Mouse (Mus musculus) lung, embryonic 14.5 days (tissue): ENCODE data around the gene Galnt12. TPM values are rescaled to one million over a fixed set of nuclear protein-coding genes. Genes with fewer than 3 reads are reported as not detected.

Experiments
- ATAC-seq: fragments of 200-750 bp; cut with Nextera tagmentation; 2 replicates; pipeline ENCODE4 v1.8.0; 2017; ENCODE audit warnings: mild to moderate bottlenecking, moderate TSS enrichment, moderate library complexity; ENCODE audit not compliant: insufficient read depth
- DNase-seq: peaks from one replicate; pipeline ENCODE4 v3.0.0-alpha.2; 2015
- H3K27ac ChIP-seq: fragments of 300-500 bp; sonication (generic); 2 replicates; pipeline ENCODE4 v1.5.1; 2014; ENCODE audit warnings: low read depth, mild to moderate bottlenecking, moderate library complexity
- H3K27me3 ChIP-seq: fragments of 300-500 bp; sonication (generic); 2 replicates; pipeline ENCODE4 v1.6.1; 2014; ENCODE audit warnings: low read length, control low read depth; ENCODE audit not compliant: insufficient read depth
- H3K36me3 ChIP-seq: fragments of 300-500 bp; sonication (generic); 2 replicates; pipeline ENCODE4 v1.6.1; 2014; ENCODE audit warnings: control low read depth; ENCODE audit not compliant: insufficient read depth
- H3K4me1 ChIP-seq: fragments of 300-500 bp; sonication (generic); 2 replicates; pipeline ENCODE4 v1.6.1; 2014; ENCODE audit warnings: antibody characterized with exemption, control low read depth; ENCODE audit not compliant: insufficient read depth
- H3K4me2 ChIP-seq: fragments of 300-500 bp; sonication (generic); 2 replicates; pipeline ENCODE4 v1.6.1; 2014; ENCODE audit warnings: mild to moderate bottlenecking
- H3K4me3 ChIP-seq: fragments of 300-500 bp; sonication (generic); 2 replicates; pipeline ENCODE4 v1.5.1; 2014; ENCODE audit warnings: low read depth, low read length
- H3K9ac ChIP-seq: fragments of 300-500 bp; sonication (generic); 2 replicates; pipeline ENCODE4 v1.6.1; 2014
- H3K9me3 ChIP-seq: fragments of 300-500 bp; sonication (generic); 2 replicates; pipeline ENCODE4 v1.6.1; 2016; ENCODE audit warnings: low read depth, low read length, control low read depth
- CTCF ChIP-seq: IDR thresholded peaks from 2 replicates; pipeline ENCODE4 v1.5.1; 2016; ENCODE audit warnings: antibody characterized with exemption, low read depth
- WGBS: fragments of 180-500 bp; shearing (Covaris S2); extraction: QIAGEN DNeasy Blood & Tissue Kit; methylation state at CpG from one replicate; pipeline ENCODE4 v1.1.7; 2014; 5-methylcytosine and 5-hydroxymethylcytosine counted together
- polyA plus RNA-seq: library from polyadenylated mRNA; unstranded; fragments of >200 nt; fragmentation: Nextera tagmentation; extraction: Ambion mirVana; gene quantifications from 2 replicates; pipeline ENCODE4 v1.2.1, GENCODE M21; 2014

Gene Galnt12
- polyA plus RNA-seq, 1 experiment from 2014 or later = 5.1 TPM

DNA sequence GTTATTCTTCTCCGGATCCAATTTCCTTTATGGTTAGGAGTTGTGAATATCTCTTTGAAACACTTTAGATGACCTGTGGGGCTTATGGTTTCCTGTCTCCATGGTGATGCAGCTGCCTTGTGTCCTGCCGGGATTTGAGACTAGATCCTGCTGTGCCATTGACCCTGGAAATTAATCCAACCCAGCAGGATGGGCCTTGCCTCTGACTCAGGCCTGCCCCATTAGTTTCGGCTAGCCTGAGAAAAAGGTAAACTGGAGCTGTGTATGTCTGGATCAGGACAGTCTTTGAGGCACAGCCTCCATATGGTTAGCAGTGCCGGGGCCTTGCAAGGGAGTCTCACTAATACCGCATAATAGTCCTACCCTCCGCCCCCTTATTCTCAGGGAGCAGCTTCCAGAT, 1.9 kb downstream of the Galnt12 start:
- no peak overlapping the region for H3K4me2 ChIP-seq
- H3K4me1 ChIP-seq = no peaks in the 10 kb centered on the region
- H3K9me3 ChIP-seq = no peaks in the 10 kb centered on the region
- no peak overlapping the region for H3K27ac ChIP-seq
- H3K36me3 ChIP-seq = no peaks in the 10 kb centered on the region
- no peak overlapping the region for H3K9ac ChIP-seq
- DNase-seq (no peak), ATAC-seq (no peak)
- peaks cover 39% of the 10 kb centered on the region for H3K27me3 ChIP-seq
- no peak overlapping the region for H3K4me3 ChIP-seq
- no peak for TF ChIP-seq CTCF
- WGBS = 53% methylated on average over 6 of the region's 6 CpGs

DNA sequence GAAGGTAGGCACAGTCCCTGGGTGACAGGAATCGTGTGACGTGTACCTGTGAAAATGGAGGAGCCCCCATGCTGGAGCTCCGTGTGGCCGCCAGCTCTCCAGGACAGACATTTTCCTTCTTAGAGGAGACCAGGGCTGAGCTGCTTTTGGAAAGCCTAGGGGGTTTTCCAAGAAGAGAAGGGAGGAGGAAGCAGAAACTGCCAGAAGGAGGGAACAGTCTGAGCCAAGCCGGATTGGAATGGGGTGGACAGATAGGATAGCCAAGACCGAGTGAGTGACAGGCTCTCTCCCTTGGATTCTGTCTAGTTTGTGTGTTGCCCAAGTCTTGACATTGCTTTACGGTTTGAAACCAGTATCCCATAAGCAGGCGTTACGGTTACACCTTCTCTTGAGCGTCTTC, 11.9 kb downstream of the Galnt12 start:
- Histone ChIP-seq H3K9me3 (no peaks in the 10 kb centered on the region), H3K4me2 (no peak overlapping the region), H3K27me3 (no peaks in the 10 kb centered on the region), H3K4me1 (no peaks in the 10 kb centered on the region), H3K27ac (no peak overlapping the region), H3K9ac (no peak overlapping the region), H3K4me3 (no peak overlapping the region), H3K36me3 (no peaks in the 10 kb centered on the region)
- DNase-seq (no peak), ATAC-seq (no peak)
- no peak for TF ChIP-seq CTCF
- WGBS = 87% methylated on average over 10 of the region's 10 CpGs

DNA sequence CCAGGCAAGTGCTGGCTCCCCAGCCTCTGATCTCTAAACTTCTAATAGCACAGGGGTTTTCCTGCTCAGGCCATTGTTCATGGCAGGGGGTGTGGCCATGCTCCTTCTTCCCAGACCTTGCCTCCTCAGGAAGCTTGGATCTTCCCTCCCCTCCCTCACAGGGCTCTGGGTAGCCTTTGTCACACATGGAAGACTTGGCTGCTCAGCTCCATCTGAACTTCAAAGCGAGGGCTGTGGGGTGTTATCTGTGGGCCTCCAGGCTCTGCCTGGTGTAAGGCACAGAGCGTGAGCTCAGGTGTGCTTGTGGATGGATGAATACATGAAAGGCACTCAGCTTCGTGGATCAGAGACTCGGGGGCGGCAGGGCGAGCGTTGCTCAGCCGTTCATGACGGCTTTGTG, 20.2 kb downstream of the Galnt12 start:
- H3K9me3 ChIP-seq = no peaks in the 10 kb centered on the region
- ATAC-seq (no peak), DNase-seq (peak; percentile 12)
- TF ChIP-seq CTCF = no peak
- no peaks in the 10 kb centered on the region for H3K27me3 ChIP-seq
- no peaks in the 10 kb centered on the region for H3K4me1 ChIP-seq
- no peaks in the 10 kb centered on the region for H3K36me3 ChIP-seq
- H3K9ac ChIP-seq = no peak overlapping the region
- WGBS = 51% methylated on average over 9 of the region's 9 CpGs
- no peak overlapping the region for H3K27ac ChIP-seq
- no peak overlapping the region for H3K4me2 ChIP-seq
- no peak overlapping the region for H3K4me3 ChIP-seq

DNA sequence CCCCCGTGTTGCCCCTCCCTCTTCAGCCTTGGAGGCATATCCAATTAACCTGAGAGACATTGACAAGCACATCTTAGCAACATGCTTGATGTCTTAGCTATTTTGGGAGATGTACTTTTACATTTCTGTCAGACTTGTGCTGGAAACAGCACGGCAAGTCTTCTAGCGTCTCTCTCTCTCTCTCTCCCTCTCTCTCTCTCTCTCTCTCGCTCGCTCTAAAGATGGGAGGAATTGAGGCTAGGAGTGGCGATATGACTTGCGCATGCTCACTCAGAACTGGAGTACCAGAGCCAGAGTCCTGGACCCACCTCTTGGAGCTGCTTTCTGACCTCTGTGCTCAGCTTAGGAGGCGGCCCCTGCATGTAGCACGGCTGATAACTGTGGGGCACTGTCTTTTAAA, 20.9 kb downstream of the Galnt12 start:
- H3K9ac ChIP-seq = no peak overlapping the region
- no peaks in the 10 kb centered on the region for H3K36me3 ChIP-seq
- H3K9me3 ChIP-seq = no peaks in the 10 kb centered on the region
- H3K27ac ChIP-seq = no peak overlapping the region
- H3K27me3 ChIP-seq = no peaks in the 10 kb centered on the region
- no peak for TF ChIP-seq CTCF
- WGBS = 60% methylated on average over 9 of the region's 9 CpGs
- ATAC-seq (no peak), DNase-seq (no peak)
- no peak overlapping the region for H3K4me2 ChIP-seq
- H3K4me1 ChIP-seq = no peaks in the 10 kb centered on the region
- H3K4me3 ChIP-seq = no peak overlapping the region

DNA sequence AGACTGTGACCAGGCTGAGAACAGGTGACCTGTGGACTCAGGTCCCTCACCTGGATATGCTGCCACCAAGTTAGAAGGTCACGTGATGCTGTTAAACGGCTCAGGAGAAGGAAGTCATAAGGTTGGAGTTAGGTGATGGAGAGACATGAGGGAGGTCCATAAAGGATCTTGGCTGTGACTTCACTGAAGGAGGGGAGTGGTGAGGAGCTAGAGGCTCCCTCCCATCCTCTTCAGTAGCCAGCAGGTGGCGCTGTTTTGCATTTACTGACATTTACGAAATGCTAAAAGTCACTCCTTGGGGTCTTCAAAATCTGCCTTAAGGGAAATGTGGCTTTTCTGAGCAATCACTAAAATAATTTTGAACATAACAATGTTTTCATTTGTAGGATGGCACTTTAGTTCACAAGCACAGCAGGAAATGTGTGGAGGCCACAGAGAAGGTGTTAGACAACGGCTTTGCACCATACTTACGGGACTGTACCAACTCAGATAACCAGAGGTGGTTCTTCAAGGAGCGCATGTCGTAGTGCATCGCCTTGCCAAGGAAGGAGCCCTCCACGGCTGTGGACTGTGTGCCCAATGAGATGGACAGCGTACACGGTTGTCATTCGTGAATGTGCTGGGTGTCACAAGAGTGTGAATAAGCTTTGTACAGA, 30.5 kb downstream of the Galnt12 start:
- Histone ChIP-seq H3K36me3 (no peaks in the 10 kb centered on the region), H3K9ac (no peak overlapping the region), H3K9me3 (no peaks in the 10 kb centered on the region), H3K4me2 (no peak overlapping the region), H3K4me3 (no peak overlapping the region), H3K27ac (no peak overlapping the region), H3K4me1 (no peaks in the 10 kb centered on the region), H3K27me3 (no peaks in the 10 kb centered on the region)
- 58% methylated on average over 13 of the region's 13 CpGs for WGBS
- TF ChIP-seq CTCF = peak; percentile 87
- peak; percentile 88 for DNase-seq
- no peak; the same call in 1 of the 2 replicates for ATAC-seq

DNA sequence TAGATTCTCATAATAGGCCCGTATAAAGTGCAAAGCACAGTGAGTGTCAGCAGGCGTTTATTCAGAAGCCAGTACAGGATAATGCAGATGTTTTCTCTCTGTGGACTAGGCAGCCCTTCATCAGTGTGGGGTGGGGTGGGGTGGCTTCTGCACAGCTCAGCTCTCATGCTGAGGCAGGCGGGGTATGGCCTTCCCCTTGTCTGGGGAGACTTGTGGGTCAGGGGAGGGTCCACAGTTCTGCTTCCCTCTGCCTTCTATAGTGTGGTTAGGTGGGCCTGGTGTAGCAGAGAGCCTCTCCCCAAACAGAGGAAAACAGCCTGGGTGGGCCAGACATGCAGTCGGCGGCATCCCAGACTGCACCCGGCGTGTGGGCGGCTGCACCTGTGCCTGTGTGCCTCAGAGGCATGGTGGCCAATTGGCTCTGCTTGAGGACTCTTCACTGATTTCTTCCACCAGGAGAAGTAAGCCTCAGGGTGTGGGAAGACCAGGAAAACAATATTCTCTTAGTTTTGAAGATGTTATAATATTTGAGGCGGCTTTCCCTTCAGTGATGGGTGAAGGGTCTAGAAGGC, 32.5 kb downstream of the Galnt12 start:
- DNase-seq (no peak), ATAC-seq (no peak)
- WGBS = 77% methylated on average over 9 of the region's 9 CpGs
- Histone ChIP-seq H3K27me3 (no peaks in the 10 kb centered on the region), H3K4me3 (no peak overlapping the region), H3K27ac (no peak overlapping the region), H3K9me3 (no peaks in the 10 kb centered on the region), H3K36me3 (no peaks in the 10 kb centered on the region), H3K9ac (no peak overlapping the region), H3K4me2 (no peak overlapping the region), H3K4me1 (no peaks in the 10 kb centered on the region)
- TF ChIP-seq CTCF = no peak

DNA sequence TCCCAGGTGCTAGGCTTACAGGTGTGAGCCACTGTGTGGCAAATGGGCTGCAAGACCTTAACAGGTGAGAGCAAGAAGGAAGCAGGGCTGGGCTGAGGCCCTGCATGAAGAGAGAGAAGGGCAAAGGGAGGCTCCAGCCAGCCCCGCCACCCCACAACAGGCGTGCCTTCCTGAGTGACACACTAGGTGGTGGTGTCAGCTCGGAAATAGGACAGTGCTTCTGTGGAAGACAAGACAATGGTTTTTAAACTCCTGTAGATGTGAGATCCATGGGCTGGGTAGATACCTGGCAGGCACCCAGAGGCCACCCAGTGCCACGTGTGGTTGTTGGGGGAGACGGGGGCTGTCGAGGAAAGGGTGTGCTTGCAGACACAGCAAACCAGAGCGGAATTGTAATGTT, 36.8 kb downstream of the Galnt12 start:
- 68% methylated on average over 7 of the region's 7 CpGs for WGBS
- H3K9me3 ChIP-seq = no peaks in the 10 kb centered on the region
- DNase-seq (peak; percentile 27), ATAC-seq (no peak)
- H3K36me3 ChIP-seq = no peaks in the 10 kb centered on the region
- H3K9ac ChIP-seq = no peak overlapping the region
- peak; percentile 59 for TF ChIP-seq CTCF
- no peak overlapping the region for H3K4me3 ChIP-seq
- no peak overlapping the region for H3K4me2 ChIP-seq
- H3K27me3 ChIP-seq = no peaks in the 10 kb centered on the region
- no peaks in the 10 kb centered on the region for H3K4me1 ChIP-seq
- H3K27ac ChIP-seq = no peak overlapping the region
